Mouse (Mus musculus): Measurements from ENCODE around the gene Trnt1.

- no peak for TF ChIP-seq CTCF (conservative IDR thresholded peaks at IDR 0.05; ENCODE audit: low read length)
- no peak for TF ChIP-seq POU5F1 (IDR thresholded peaks at IDR 0.05; ENCODE audit: borderline replicate concordance, low read length)
- no peak for TF ChIP-seq NANOG (IDR thresholded peaks at IDR 0.05; ENCODE audit: borderline replicate concordance, low read length)
These were observed 2.1 kb upstream of the Trnt1 start for GRCm38 (mm10) chr6:106766774-106767173.

Measured in E14TG2a.4 (cell line).